ENCODE assay signal across 31 mouse cellular contexts in genomic region chr6:126666091-126666490, GRCm38 (mm10). TPM values are rescaled to one million over a fixed set of nuclear protein-coding genes. Genes with fewer than 3 reads are reported as not detected.
DNase-seq lines count a peak whose midpoint lies in the region; ATAC-seq and TF ChIP-seq lines count a peak whose summit lies in the region.
"Had no signal": no experiment of that assay in that cellular context is flagged by ENCODE, and none has a peak within 500 bp of the region (broad histone marks: within the 10 kb centered on the region; RNA-seq: fewer than 3 reads in every experiment).

No protein-coding gene starts in this region.

- no peaks in the 10 kb centered on the region; the same call in 1 of the 2 replicates for H3K27me3 ChIP-seq in midbrain, embryonic 16.5 days (ENCODE audit: control insufficient read depth, insufficient read depth, low read depth, low read length)
- 0 out of 2 replicates have a peak, but pooled peaks cover 2% of the 10 kb centered on the region for H3K27me3 ChIP-seq in midbrain, embryonic 15.5 days (replicated peaks)

- no peaks in the 10 kb centered on the region for H3K9me3 ChIP-seq in midbrain, embryonic 16.5 days (replicated peaks; ENCODE audit: control insufficient read depth, low read length, poor library complexity, severe bottlenecking)
- H3K9me3 ChIP-seq in midbrain, embryonic 15.5 days: no peaks in the 10 kb centered on the region
- H3K9me3 ChIP-seq: embryonic facial prominence, embryonic 10.5 days; embryonic facial prominence, embryonic 13.5 days; forebrain, embryonic 12.5 days; heart, embryonic 10.5 days; heart, embryonic 13.5 days had no signal

- H3K4me3 ChIP-seq in midbrain, embryonic 16.5 days (ENCODE audit: low read depth, low read length): no peak overlapping the region
- H3K4me3 ChIP-seq in midbrain, embryonic 15.5 days: no peak overlapping the region
- H3K4me3 ChIP-seq: embryonic facial prominence, embryonic 10.5 days; embryonic facial prominence, embryonic 13.5 days; erythroblast, embryonic 14.5 days; forebrain, embryonic 12.5 days; heart, adult 2 months; heart, embryonic 10.5 days; heart, embryonic 13.5 days had no signal

- no peak for TF ChIP-seq CTCF in brain, embryonic 14.5 days (IDR thresholded peaks at IDR 0.05; ENCODE audit: borderline replicate concordance, extremely low read depth, insufficient read depth, insufficient read length)

- H3K36me3 ChIP-seq in midbrain, embryonic 16.5 days (ENCODE audit: control insufficient read depth, insufficient read depth, low read length): no peaks in the 10 kb centered on the region
- no peaks in the 10 kb centered on the region for H3K36me3 ChIP-seq in midbrain, embryonic 15.5 days (replicated peaks)
- H3K36me3 ChIP-seq: embryonic facial prominence, embryonic 10.5 days; embryonic facial prominence, embryonic 13.5 days; forebrain, embryonic 12.5 days; heart, embryonic 10.5 days; heart, embryonic 13.5 days had no signal

- no peak overlapping the region for H3K4me2 ChIP-seq in midbrain, embryonic 16.5 days (ENCODE audit: low read length)
- no peak overlapping the region for H3K4me2 ChIP-seq in midbrain, embryonic 15.5 days
- H3K4me2 ChIP-seq: embryonic facial prominence, embryonic 13.5 days; forebrain, embryonic 12.5 days; heart, embryonic 13.5 days; hindbrain, embryonic 14.5 days had no signal

- H3K4me1 ChIP-seq in midbrain, embryonic 16.5 days (ENCODE audit: control insufficient read depth, insufficient read depth, low read length): peaks cover 8% of the 10 kb centered on the region
- no peaks in the 10 kb centered on the region for H3K4me1 ChIP-seq in midbrain, embryonic 15.5 days
- H3K4me1 ChIP-seq: embryonic facial prominence, embryonic 10.5 days; embryonic facial prominence, embryonic 13.5 days; heart, embryonic 10.5 days; heart, embryonic 13.5 days had no signal

- intact Hi-C loops in left cerebral cortex, postnatal 25 days (cut with DNase I): no loop called here
- intact Hi-C loops in left cerebral cortex, postnatal 36 days (cut with DNase I): no loop called here

- H3K9ac ChIP-seq in midbrain, embryonic 16.5 days (ENCODE audit: low read depth, low read length): no peak overlapping the region
- H3K9ac ChIP-seq in midbrain, embryonic 15.5 days: no peak overlapping the region
- H3K9ac ChIP-seq: embryonic facial prominence, embryonic 13.5 days; forebrain, embryonic 12.5 days; heart, embryonic 13.5 days; hindbrain, embryonic 14.5 days had no signal

- no peak overlapping the region for H3K27ac ChIP-seq in midbrain, embryonic 16.5 days (ENCODE audit: low read length)
- H3K27ac ChIP-seq in midbrain, embryonic 15.5 days: no peak overlapping the region
- H3K27ac ChIP-seq: embryonic facial prominence, embryonic 10.5 days; embryonic facial prominence, embryonic 13.5 days; forebrain, embryonic 12.5 days; heart, adult 2 months; heart, embryonic 10.5 days; heart, embryonic 13.5 days; hindbrain, embryonic 14.5 days; hindbrain, postnatal 0 days had no signal

- peak; percentile 20 to 55 for DNase-seq in left cerebral cortex, postnatal 25 days (ENCODE audit: low spot score in 2 of 2)
- DNase-seq in left cerebral cortex, postnatal 36 days (ENCODE audit: low spot score in 2 of 2): no peak
- DNase-seq in brain, embryonic 14.5 days (ENCODE audit: low read depth): peak; percentile 26
- DNase-seq in adipocyte (ENCODE audit: low spot score): no peak
- DNase-seq: adrenal gland, adult 8-10 months; adrenal gland, postnatal 25 days; cerebellum, adult 11 months; cerebellum, adult 2 months; cerebellum, postnatal 36 days; embryo, embryonic 11 days; gastrocnemius, postnatal 10 days; gastrocnemius, postnatal 36 days; heart, adult 2 months; heart, postnatal 14 days; heart, postnatal 4 days had no signal

- 12% methylated on average over 6 of the region's 6 CpGs for WGBS in midbrain, embryonic 16.5 days
- WGBS in midbrain, embryonic 15.5 days: 20% methylated on average over 6 of the region's 6 CpGs

- peak; percentile 9; the same call in 1 of the 2 replicates for ATAC-seq in midbrain, embryonic 16.5 days
- no peak for ATAC-seq in midbrain, embryonic 15.5 days (replicated peaks)
- ATAC-seq: CD4-positive, CD25-positive, alpha-beta regulatory T cell, adult 4 months; forebrain, embryonic 16.5 days; hindbrain, postnatal 0 days; inflammation-experienced regulatory T-cells, adult 6 months had no signal

- TF ChIP-seq POLR2A in brain, embryonic 14.5 days (IDR thresholded peaks at IDR 0.05; ENCODE audit: borderline replicate concordance, extremely low read depth, insufficient read depth, insufficient read length, poor library complexity, severe bottlenecking): no peak

RNA-seq across cellular contexts. Expression of gene Kcna1, which starts 19.9 kb away (rescaled TPM):
- total RNA-seq in left cerebral cortex, postnatal 25 days (2021): 100 to 1,000 TPM in 1 of 2 experiments, 10 to 100 TPM in 1; 95.1 to 113 TPM
- total RNA-seq in left cerebral cortex, postnatal 36 days (2021): 100 to 1,000 TPM; 117 to 124 TPM
- polyA plus RNA-seq in midbrain, embryonic 16.5 days (2015; fragmentation: Nextera tagmentation; extraction: Ambion mirVana): 1.2 and 1.4 TPM in 2 replicates
- polyA plus RNA-seq in midbrain, embryonic 15.5 days (2015; fragmentation: Nextera tagmentation; extraction: Ambion mirVana): 1.5 and 1.6 TPM in 2 replicates
- 1.3 TPM in 2 replicates for polyA plus RNA-seq in brain, embryonic 14.5 days (2012; rRNA removed)
- total RNA-seq: granulocyte monocyte progenitor cell, adult 5-6 weeks; MEL had no signal
- polyA plus RNA-seq: C2C12; CD4-positive, CD25-positive, alpha-beta regulatory T cell, adult 4 months; erythroblast, embryonic 14.5 days; inflammation-experienced regulatory T-cells, adult 6 months had no signal

Comparison
In these comparisons a context has a peak if more than half of its experiments do, and no peak if none do; other contexts are left out.
1. DNase-seq: peak in left cerebral cortex, postnatal 25 days (2 of 2) and brain, embryonic 14.5 days (single experiment); none in left cerebral cortex, postnatal 36 days (0 of 2) and adipocyte (single experiment).